Mouse (Mus musculus) hindlimb bud, embryonic 11.5 days (tissue): ENCODE measurements around the gene Ankrd61.
A peak's percentile ranks its signal among the peaks of the same experiment; 100 is the strongest.

Experiments
- DNase-seq: peaks from one replicate; pipeline ENCODE4 v3.0.0-alpha.2; 2012; ENCODE audit warnings: low read depth, low spot score; ENCODE audit errors: extremely low spot score

Gene Ankrd61

GRCm38 (mm10) chr5:143897635-143898330, at the start of gene Ankrd61:
Gene Ankrd61, minus strand, starts transcription at chr5:143897685.
- no peak for DNase-seq

GRCm38 (mm10) chr5:143943231-143944125, 46.0 kb upstream of the Ankrd61 start:
- no peak for DNase-seq

GRCm38 (mm10) chr5:143941588-143941987, 44.1 kb upstream of the Ankrd61 start:
- no peak for DNase-seq

- DNase-seq: no peak
Measured at GRCm38 (mm10) chr5:143936156-143936555, 38.7 kb upstream of the Ankrd61 start.

- DNase-seq: no peak
Measured at GRCm38 (mm10) chr5:143933875-143934274, 36.4 kb upstream of the Ankrd61 start.

- DNase-seq: no peak
Measured at GRCm38 (mm10) chr5:143933414-143933813, 35.9 kb upstream of the Ankrd61 start.

- no peak for DNase-seq
Measured at GRCm38 (mm10) chr5:143932831-143933230, 35.3 kb upstream of the Ankrd61 start, which contains the start of gene Rsph10b. Gene Rsph10b, plus strand, starts transcription at chr5:143933035.

- no peak for DNase-seq
Measured at GRCm38 (mm10) chr5:143931863-143932580, 34.5 kb upstream of the Ankrd61 start.

- DNase-seq: no peak
Measured at GRCm38 (mm10) chr5:143930656-143931055, 33.2 kb upstream of the Ankrd61 start.

GRCm38 (mm10) chr5:143929291-143929690, 31.8 kb upstream of the Ankrd61 start:
- DNase-seq: no peak

- DNase-seq: no peak
Measured at GRCm38 (mm10) chr5:143927875-143928274, 30.4 kb upstream of the Ankrd61 start, which contains the start of gene Gm42421. Gene Gm42421, plus strand, starts transcription at chr5:143928175.

- DNase-seq: no peak
Measured at GRCm38 (mm10) chr5:143924781-143925452, 27.4 kb upstream of the Ankrd61 start.

- DNase-seq: no peak
Measured at GRCm38 (mm10) chr5:143918120-143918519, 20.6 kb upstream of the Ankrd61 start.

- no peak for DNase-seq
Measured at GRCm38 (mm10) chr5:143917418-143917817, 19.9 kb upstream of the Ankrd61 start.

GRCm38 (mm10) chr5:143916221-143916620, 18.7 kb upstream of the Ankrd61 start:
- no peak for DNase-seq

GRCm38 (mm10) chr5:143909417-143910400, 12.2 kb upstream of the Ankrd61 start, which contains the start of the genes Aimp2 and Pms2:
Gene Aimp2, minus strand, starts transcription at chr5:143909847.
Gene Pms2, plus strand, starts transcription at chr5:143909964.
- peak; percentile 98 for DNase-seq

GRCm38 (mm10) chr5:143908926-143909325, 11.4 kb upstream of the Ankrd61 start:
- no peak for DNase-seq

GRCm38 (mm10) chr5:143906429-143906828, 8.9 kb upstream of the Ankrd61 start:
- no peak for DNase-seq

GRCm38 (mm10) chr5:143903813-143904212, 6.3 kb upstream of the Ankrd61 start:
- no peak for DNase-seq
